Mouse (Mus musculus) stomach, postnatal 0 days (tissue): ENCODE data around the gene Timp3.

Source experiments
- CTCF ChIP-seq: IDR thresholded peaks from 2 replicates; pipeline ENCODE4 v1.5.1; 2016; ENCODE audit warnings: antibody characterized with exemption, low read depth, mild to moderate bottlenecking, moderate library complexity
- EP300 ChIP-seq: optimal IDR thresholded peaks from 2 replicates; pipeline ENCODE3; 2016; ENCODE audit warnings: antibody characterized with exemption

- no peak for TF ChIP-seq CTCF
- no peak for TF ChIP-seq EP300
Measured at GRCm38 (mm10) chr10:86367346-86367745, 67.2 kb downstream of the Timp3 start.
